Mouse (Mus musculus): ENCODE results near the gene Tagln.
A peak's percentile ranks its signal among the peaks of the same experiment; 100 is the strongest.

Gene Tagln

GRCm38 (mm10) chr9:45935628-45936210, at the start of gene Tagln:
TSS of gene Tagln (minus strand) at chr9:45936058.
- no peak for DNase-seq (ENCODE audit: low spot score in 2 of 2)

- DNase-seq (ENCODE audit: low spot score in 2 of 2): peak; percentile 70 to 73
Observed at GRCm38 (mm10) chr9:45985229-45985567, 49.3 kb upstream of the Tagln start.

- peak; percentile 94 to 95 for DNase-seq (ENCODE audit: low spot score in 2 of 2)
Observed at GRCm38 (mm10) chr9:45984409-45985228, 48.8 kb upstream of the Tagln start.

DNA sequence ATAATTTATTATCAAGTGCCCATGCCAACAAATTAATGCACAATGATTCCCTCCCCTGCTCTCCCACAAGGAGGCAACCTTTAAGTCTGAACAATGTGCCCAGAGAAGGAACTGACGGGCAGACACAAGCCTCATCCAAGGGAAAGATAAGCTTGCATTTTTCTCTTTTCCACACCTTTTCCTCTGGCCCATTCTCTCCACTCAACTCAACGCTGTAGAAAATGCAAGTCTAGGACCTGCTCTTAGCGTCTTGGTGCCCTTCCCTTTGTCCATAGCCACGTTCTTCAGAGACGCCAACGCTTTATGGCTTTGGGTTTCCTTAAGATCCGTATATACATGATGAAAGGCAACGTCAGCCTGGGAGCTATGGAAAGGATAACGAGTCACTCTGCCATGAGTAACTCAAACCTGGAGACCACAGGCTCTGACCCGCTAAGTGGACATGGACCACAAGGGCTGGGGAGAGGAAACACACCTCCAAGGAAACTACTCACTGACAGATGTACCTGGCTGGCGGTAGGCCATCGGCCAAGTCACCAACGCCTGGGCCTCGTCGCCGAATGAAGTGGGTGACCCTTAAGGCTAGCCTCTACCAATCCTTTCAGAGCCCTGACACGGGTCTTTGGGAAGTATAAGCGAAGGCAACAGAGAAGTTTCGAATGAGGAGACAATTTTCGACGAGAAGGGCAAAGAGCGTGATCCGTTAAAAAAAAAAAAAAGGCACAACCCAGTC, 48.0 kb upstream of the Tagln start:
- peak; percentile 54 to 66 for DNase-seq (ENCODE audit: low spot score in 2 of 2)

- no peak for DNase-seq (ENCODE audit: low spot score in 2 of 2)
Observed at GRCm38 (mm10) chr9:45981331-45981730, 45.5 kb upstream of the Tagln start.

GRCm38 (mm10) chr9:45980611-45981010, 44.8 kb upstream of the Tagln start:
- DNase-seq (ENCODE audit: low spot score in 2 of 2): no peak

GRCm38 (mm10) chr9:45979778-45980177, 43.9 kb upstream of the Tagln start:
- DNase-seq (ENCODE audit: low spot score in 2 of 2): no peak

DNA sequence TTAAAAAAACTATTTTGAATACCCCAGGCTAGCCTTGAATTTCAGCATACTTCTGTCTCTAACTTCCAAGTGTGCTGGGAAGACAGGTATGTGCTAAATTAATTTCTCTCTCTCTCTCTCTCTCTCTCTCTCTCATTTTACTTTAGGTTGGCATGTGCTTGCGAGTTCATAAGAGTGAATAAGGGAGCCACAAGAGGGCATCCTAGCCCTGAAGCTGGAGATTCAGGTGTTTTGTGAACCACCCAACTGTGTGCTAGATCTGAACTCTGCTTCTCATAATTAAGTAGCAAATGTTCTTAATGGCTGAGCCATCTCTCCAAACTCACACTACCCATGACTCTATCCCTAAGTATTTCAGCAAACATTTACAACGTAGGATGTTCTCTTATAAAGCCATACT, 41.0 kb upstream of the Tagln start:
- DNase-seq (ENCODE audit: low spot score in 2 of 2): no peak

DNA sequence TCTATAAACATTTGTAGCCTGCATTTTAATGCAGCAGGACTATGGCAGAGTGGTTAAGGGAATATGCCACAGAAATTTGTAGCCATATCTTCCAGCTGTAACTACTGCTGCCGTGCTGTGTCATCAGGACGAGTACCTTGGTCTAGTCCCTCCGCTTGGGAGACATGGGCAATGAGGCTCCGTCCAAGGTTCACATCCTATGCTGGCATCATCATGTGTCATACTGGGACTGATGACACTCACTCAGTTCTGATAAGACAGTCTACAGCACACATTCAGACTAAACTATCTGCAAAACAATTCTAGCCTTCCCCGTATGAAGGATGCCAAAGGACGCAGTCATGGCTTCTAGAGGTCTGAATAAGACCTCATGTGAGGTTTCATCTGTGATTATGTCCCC, 27.7 kb upstream of the Tagln start:
- DNase-seq (ENCODE audit: low spot score in 2 of 2): no peak

DNA sequence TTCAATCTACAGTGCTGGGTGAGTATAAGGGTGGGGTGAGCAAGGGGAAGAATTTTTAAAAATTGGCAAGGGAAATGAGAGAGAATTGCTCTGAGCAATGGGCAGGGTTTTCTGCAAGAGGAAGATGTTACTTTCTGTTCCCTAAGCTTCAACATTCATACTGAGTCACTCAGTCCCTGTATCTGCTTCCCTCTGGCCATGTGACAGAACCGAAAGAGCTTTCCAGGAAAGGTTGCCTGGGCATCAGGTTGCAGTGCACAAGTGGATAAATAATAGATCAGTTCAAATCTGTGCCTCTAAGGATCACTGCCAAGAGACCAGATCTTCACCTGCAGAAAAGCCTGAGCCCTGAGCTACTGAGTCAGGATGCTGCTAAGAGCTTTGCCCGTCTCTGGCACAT, 26.0 kb upstream of the Tagln start:
- no peak for DNase-seq (ENCODE audit: low spot score in 2 of 2)

DNA sequence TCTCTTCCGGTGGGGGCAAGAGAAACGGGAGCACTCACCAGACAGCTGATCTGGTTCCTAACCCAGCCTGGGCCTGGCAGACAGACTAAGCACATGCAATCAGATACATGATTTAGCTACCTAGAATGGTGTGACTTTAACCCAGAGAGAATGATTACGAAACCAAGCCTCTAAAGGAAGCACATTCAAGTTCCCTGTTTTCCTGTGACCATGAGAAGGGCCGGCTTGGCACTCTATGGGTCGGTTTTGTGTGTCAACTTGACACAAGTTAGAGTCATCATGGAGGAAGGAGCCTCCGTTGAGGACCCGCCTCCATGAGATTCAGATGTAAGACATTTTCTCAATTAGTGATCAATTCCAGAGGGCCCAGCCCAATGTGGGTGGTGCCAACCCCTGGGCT, 23.8 kb upstream of the Tagln start:
- no peak for DNase-seq (ENCODE audit: low spot score in 2 of 2)

DNA sequence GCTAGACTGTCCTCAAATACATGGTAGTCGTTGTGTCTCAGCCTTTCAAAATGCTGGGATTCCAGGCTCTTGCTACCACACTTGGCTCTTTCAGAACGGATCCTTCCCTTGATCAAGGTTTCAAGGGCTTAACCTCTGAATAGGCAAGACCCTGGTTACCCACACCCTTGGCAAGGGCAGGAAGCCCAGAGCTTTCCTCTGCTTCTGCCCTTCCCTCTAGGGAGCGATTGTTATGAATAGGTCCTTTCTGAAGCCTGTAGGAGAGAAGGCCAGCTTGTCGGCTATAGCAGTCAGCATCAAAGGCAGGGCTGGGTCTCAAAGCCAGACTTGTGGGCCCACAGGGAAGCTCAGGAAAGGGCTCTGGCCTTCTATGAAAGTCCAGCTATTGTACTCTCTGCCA, 23.0 kb upstream of the Tagln start:
- no peak for DNase-seq (ENCODE audit: low spot score in 2 of 2)

GRCm38 (mm10) chr9:45958023-45958670, 22.3 kb upstream of the Tagln start:
- no peak for DNase-seq (ENCODE audit: low spot score in 2 of 2)

- peak; percentile 94 for DNase-seq (ENCODE audit: low spot score in 2 of 2)
Observed at GRCm38 (mm10) chr9:45955107-45955963, 19.5 kb upstream of the Tagln start, which contains the start of gene Sidt2. TSS of gene Sidt2 (minus strand) at chr9:45955258.

- peak; percentile 56 to 64 for DNase-seq (ENCODE audit: low spot score in 2 of 2)
Observed at GRCm38 (mm10) chr9:45954294-45955106, 18.6 kb upstream of the Tagln start.

DNA sequence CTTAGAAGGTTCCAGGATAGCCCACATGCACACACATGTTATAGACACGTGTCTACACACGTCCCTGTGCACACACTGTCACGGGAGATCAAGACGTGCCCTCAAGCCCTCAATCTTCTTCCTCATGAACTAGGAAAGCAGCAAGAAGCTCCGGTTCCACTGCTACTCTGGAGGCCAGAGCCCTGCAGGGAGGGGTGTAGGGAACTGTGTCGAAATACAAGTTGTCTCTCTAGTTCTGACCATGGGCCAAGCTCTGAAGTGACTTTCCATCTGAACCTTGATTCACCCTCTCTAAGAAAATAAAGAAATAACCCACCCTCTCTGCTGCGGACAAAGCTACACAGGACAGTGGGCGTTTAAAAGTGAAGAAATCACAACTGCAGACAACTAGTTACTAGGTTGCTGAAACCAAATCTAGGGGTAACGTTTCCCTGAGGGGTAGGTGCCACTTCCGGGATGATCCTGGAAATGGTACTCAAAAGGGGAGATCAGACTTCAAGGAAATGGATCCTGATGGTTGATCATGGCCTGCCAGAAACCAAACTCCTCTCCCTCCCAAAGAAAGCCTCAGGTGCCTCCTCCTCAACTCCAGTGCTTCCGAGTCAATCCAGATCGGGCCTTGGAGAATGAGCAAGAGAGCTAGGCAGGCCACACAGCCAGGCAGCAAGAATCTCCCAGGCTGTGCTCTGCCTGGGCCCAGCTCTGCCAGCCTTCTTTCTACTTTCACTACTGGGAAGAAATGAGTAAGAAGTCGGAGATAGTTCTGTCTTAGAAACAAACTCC, 17.8 kb upstream of the Tagln start:
- DNase-seq (ENCODE audit: low spot score in 2 of 2): no peak

DNA sequence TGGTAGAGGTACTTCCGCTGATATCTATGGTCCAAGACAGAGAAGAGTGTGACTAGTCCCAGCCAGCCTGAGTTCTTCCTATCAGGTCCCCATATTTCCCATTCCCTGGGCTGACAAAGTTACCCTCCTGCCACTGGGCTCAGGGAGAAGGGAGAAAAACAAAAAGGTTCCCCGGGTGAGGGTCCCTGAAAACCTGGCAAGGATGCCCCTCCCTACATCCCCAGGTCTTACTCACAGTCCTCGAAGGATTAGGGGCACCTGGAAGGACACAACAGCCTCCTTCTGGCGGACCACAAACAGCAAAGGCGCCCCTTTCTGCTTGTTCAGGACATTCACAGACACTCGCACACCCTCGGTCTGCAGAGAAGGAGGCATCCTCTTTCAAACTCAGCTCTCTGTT, 17.0 kb upstream of the Tagln start:
- DNase-seq (ENCODE audit: low spot score in 2 of 2): no peak

DNA sequence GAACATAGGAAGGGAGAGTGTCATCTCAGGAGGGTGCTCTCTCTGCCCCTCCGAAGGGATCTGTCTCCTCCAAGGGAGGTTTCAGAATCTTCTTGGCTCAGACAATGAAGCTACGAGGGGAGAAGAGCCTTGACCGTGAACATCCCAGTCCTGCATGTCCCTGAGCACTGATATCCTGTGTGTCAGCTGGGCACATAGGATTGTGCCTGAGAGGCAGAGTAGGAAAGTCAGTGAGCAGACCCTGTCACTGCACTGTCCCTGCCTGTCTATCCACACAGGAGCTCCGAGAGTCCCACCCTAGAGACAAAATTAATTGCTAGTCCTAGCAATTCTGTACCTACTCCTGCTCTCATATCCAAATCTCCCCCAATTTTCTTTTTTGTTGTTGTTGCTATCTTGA, 16.2 kb upstream of the Tagln start:
- DNase-seq (ENCODE audit: low spot score in 2 of 2): no peak

GRCm38 (mm10) chr9:45946872-45947183, 11.0 kb upstream of the Tagln start:
- no peak for DNase-seq (ENCODE audit: low spot score in 2 of 2)

Data from right cerebral cortex, postnatal 10 days (tissue).